Mouse (Mus musculus) activated CD4-positive, CD25-positive, alpha-beta regulatory T cell, adult 9 weeks (primary cell): ENCODE data around the gene 1700034I23Rik. TPM values are rescaled to one million over a fixed set of nuclear protein-coding genes. Genes with fewer than 3 reads are reported as not detected.

Source experiments
- polyA plus RNA-seq: library from polyadenylated mRNA; unstranded; fragments of 100-300 nt; shearing (Covaris generic); gene quantifications from one replicate; pipeline ENCODE4 v1.2.1, GENCODE M21; 2017

The 1700034I23Rik gene
- polyA plus RNA-seq = 0.90 TPM

DNA sequence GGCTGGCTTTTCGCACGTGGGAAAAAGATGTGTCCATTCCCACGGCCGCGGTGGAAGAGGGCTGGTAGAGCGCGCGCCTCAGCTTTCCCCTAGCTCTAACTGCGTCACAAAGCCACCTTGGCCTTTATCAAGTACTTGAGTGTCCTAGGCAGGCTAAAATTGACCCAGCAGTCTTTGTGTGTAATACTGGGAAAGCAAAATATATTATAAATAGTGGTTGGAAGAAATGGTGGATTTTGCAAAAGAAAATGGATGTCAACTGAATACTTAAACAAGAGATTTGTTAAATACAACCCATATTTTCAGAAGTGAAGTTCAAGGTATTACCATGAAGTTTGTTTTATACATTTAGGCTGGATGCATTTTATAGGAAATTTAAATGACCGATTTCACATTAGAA is at the start of gene 1700034I23Rik:
Gene 1700034I23Rik (minus strand): TSS at position 101 of the 400 bp plus-strand sequence.

DNA sequence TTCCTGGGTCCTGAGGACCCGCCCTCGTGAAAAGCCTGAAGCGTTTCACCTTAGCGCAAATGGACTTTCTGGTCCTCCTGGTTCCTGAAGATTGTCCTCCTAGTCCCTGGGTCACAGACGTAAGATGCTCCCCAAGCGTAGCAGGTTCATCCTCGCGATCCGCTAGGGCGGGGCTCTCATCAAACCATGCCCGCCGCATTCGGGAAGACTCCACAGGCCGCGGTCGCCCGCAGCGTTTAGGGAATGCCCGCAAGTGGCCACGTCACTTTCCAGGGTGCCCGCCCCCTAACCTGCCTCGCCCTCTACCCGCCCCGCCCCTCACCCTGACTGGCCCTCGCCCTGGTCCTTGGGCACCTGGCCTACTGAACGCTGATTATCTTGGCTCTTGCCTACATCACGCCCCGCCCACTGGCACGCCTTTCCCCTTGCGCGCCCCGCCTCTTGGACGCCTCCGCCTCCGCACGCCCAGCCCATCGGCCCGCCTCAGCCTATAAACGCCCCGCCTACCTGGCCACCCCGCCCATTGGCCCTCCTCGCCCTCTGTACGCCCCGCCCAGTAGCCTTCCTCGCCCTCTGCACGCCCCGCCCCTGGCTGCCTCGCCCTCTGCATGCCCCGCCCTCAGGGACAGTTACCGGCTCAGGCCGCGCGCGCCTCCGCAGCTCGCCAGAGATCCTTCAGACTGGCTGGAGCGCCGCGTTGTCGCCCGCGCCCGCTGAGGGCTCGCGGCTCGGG is 47.0 kb upstream of the 1700034I23Rik start, which contains the start of gene Larp1b:
Gene Larp1b (plus strand): TSS at position 659 of the 733 bp plus-strand sequence.

Other genes with a start within 250 kb of the 1700034I23Rik start
- not detected for gene Slc25a31, start 193.7 kb downstream of the 1700034I23Rik start, polyA plus RNA-seq
- gene Hspa4l, start 158.0 kb downstream of the 1700034I23Rik start, polyA plus RNA-seq = 42.0 TPM
- 15.4 TPM for gene Plk4, start 102.5 kb downstream of the 1700034I23Rik start, polyA plus RNA-seq
- gene Mfsd8, start 55.7 kb downstream of the 1700034I23Rik start, polyA plus RNA-seq = 18.1 TPM
- gene Abhd18, start 55.6 kb downstream of the 1700034I23Rik start, polyA plus RNA-seq = 23.7 TPM
- 19.9 TPM for gene Larp1b, start 47.3 kb upstream of the 1700034I23Rik start, polyA plus RNA-seq
- 4.6 TPM for gene Pgrmc2, start 180.5 kb upstream of the 1700034I23Rik start, polyA plus RNA-seq